15 mouse cellular contexts compared by ENCODE assay signal in genomic region chr9:56828146-56828545, GRCm38 (mm10). TPM values are rescaled to one million over a fixed set of nuclear protein-coding genes. Genes with fewer than 3 reads are reported as not detected.
"Had no signal": no experiment of that assay in that cellular context is flagged by ENCODE, and none has a peak within 500 bp of the region (broad histone marks: within the 10 kb centered on the region; RNA-seq: fewer than 3 reads in every experiment).

No protein-coding gene starts in this region.

- H3K4me3 ChIP-seq: layer of hippocampus, adult 2 months; neural tube, embryonic 12.5 days; stomach, embryonic 15.5 days had no signal

- H3K27me3 ChIP-seq: neural tube, embryonic 12.5 days; stomach, embryonic 15.5 days had no signal

- H3K36me3 ChIP-seq: neural tube, embryonic 12.5 days; stomach, embryonic 15.5 days had no signal

- H3K9me3 ChIP-seq: neural tube, embryonic 12.5 days; stomach, embryonic 15.5 days had no signal

- H3K4me2 ChIP-seq: liver, embryonic 11.5 days; neural tube, embryonic 12.5 days; stomach, embryonic 15.5 days had no signal

- H3K9ac ChIP-seq: neural tube, embryonic 12.5 days; stomach, embryonic 15.5 days had no signal

- DNase-seq: kidney, adult 18-20 months; kidney, postnatal 10 days; kidney, postnatal 4 days; right cerebral cortex, postnatal 14 days; thymus, adult 2 months; thymus, postnatal 36 days had no signal

- H3K27ac ChIP-seq: layer of hippocampus, adult 2 months; neural tube, embryonic 12.5 days; stomach, embryonic 15.5 days had no signal

RNA-seq across cellular contexts. Expression of gene Lingo1, which starts 31.9 kb away (rescaled TPM):
- total RNA-seq: megakaryocyte-erythroid progenitor cell, adult 5-6 weeks; monocyte, adult 5-6 weeks; neutrophil, adult 5-6 weeks had no signal

RNA-seq across cellular contexts. Expression of gene Odf3l1, which starts 36.3 kb away (rescaled TPM):
- total RNA-seq: layer of hippocampus, adult 2 months; left cerebral cortex, postnatal 36 days; megakaryocyte-erythroid progenitor cell, adult 5-6 weeks; monocyte, adult 5-6 weeks; neutrophil, adult 5-6 weeks had no signal
- polyA plus RNA-seq: liver, embryonic 11.5 days; liver, embryonic 16.5 days; neural tube, embryonic 12.5 days had no signal

RNA-seq across cellular contexts. Expression of gene Cspg4, which starts 36.7 kb away (rescaled TPM):
- total RNA-seq: megakaryocyte-erythroid progenitor cell, adult 5-6 weeks; monocyte, adult 5-6 weeks; neutrophil, adult 5-6 weeks had no signal
